Mouse (Mus musculus) layer of hippocampus, postnatal 14 days (tissue): ENCODE data around the gene Kctd5. TPM values are rescaled to one million over a fixed set of nuclear protein-coding genes. Genes with fewer than 3 reads are reported as not detected.
"Not testable (repeated sequence)": the region's sequence is repeated elsewhere in the genome, so short reads cannot be mapped to it uniquely, and the experiment has no call there.

Experiments used
- DNase-seq, 2 experiments: peaks; one replicate each; pipeline ENCODE4 v3.0.0; 2021 to 2022; ENCODE audit warnings: low spot score in 2 of 2, mixed read lengths in 1 of 2
- long read RNA-seq, 2 experiments: library from polyadenylated mRNA; stranded (forward); transcript quantifications; one replicate each; pipeline ENCODE4 v2.0.0; 2021
- total RNA-seq, 2 experiments: library from RNA; stranded (reverse); gene quantifications; 2 replicates each; pipeline ENCODE4 v1.2.3; 2021

Kctd5 gene
- total RNA-seq = 10 to 100 TPM; 53.0 to 53.8 TPM
- long read RNA-seq, experiment 1, transcript Kctd5-201 (6 exons, 2,443 nt) = major isoform, 135 of 146 reads
- long read RNA-seq, experiment 1, partial matches to known transcripts = 5 of 146 reads
- long read RNA-seq, experiment 1, other reads (novel, unspliced or antisense) = 6 of 146 reads
- long read RNA-seq, experiment 2, transcript Kctd5-201 (6 exons, 2,443 nt) = major isoform, 189 of 207 reads
- long read RNA-seq, experiment 2, partial matches to known transcripts = 2 of 207 reads
- long read RNA-seq, experiment 2, other reads (novel, unspliced or antisense) = 16 of 207 reads

DNA sequence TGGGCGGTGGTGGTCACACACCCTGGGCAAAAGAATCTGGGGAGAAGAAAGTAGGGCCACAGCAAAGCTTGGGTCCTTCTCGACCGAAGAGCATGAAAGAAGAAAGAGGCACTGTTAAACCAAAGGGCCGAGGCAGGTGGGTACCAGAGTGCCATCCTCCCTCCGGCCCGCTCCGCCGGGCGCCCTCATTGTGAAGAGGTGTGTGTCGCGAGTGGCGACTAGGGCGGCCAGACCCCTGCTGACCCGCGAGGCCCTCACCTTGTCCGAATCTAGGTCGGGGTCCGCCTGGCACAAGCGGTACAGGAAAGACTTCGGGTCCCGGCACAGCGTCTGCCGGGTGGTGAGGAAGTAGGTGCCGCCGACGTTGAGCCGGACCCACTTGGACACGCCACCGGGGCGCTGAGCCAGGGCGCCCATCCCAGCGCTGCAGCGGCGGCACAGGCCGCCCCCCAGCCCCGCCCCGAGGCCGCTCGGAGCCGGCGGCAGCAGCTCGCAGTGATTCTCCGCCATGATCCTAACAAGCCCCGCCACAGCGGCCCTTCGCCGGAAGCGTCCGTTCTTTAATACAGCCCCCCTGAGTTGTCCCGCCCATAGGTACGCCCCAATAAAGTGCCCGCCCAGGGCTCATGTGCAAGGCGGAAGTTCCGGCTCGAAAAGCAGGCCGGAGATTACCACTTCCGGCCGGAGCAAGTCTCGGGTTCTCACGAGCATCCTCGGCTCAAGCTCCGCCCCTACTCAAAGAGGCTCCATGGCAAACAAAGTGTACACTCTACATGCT lies at the start of gene Kctd5:
Gene Kctd5, minus strand, starts transcription at position 567 of the 778 bp plus-strand sequence.
- DNase-seq = peak; percentile 97

DNA sequence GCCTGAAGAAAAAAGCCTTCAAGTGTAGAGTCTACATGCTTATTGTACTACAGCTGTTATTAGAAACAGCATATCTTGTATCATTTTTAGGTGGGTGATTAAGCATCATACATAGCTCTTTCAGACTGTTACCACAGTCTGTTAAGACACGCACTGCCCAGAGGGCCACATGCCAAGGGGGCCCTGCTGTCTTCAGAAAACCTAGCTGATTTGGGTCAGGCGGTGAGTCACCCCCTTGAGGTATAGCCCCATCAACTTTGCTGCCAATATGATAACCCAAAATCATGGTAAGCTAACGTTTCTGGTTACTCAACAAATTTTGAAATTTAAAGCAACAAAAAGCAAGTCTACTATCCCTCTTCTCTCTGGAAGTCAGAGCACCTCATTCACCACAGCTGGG lies 46.2 kb upstream of the Kctd5 start:
- DNase-seq = no peak

DNA sequence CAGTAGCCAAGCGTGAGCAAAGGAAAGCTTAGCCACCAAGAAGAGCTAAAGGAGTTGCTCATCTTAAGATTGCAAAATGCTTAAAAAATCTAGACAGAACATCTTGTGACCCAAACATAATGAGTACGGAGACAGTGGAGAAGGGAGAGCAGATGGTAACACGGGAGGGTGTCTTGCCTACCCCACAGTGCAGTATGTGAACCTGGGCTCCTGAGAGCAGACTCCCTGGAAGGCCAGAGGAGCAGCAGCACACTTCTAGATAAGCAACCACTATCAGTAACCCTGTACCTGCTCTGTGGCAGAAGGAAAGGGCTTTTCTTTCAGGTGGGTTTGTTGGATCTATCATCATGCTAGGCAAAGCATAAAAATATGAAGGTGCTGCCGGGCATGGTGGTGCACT lies 39.7 kb upstream of the Kctd5 start:
- no peak for DNase-seq

DNA sequence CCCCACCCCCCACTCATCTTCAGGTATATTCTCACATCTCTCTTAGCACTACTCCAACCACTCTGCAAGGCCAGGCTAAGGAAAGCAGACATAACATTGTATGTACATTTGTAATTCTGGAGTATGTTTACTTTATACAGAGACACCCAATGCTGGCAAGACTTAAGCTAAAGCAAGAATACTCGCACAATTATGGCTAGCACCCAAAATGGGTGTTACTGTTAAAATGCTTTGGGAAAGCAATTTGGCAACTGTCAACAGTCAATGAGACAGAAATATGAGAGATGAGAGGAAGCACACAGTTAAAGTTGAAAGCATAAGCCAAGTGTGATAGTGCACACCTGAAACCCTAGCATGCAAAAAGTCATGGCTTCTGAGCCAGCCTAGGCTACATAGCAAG lies 38.0 kb upstream of the Kctd5 start:
- no peak for DNase-seq

DNA sequence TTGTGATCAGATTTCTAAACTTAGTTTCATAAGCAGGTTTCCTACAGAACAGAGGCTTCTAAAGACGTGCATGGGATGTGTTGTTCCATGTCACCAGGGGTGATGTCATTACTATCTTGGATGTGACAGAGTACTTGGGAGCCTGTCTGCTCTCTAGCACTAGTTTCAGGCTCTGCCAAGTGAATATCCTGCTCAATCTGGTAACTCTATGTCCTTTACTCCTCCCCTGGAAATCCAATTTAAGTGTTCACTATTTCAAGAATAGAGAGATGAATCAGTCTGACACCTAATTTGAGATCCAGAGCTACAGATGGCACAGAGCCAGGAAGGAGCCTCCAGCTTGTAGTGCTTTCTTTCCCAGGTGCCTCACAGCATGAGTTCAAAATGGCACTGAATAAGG lies 35.6 kb upstream of the Kctd5 start:
- DNase-seq = peak in 1 of 2 experiments; percentile 20

DNA sequence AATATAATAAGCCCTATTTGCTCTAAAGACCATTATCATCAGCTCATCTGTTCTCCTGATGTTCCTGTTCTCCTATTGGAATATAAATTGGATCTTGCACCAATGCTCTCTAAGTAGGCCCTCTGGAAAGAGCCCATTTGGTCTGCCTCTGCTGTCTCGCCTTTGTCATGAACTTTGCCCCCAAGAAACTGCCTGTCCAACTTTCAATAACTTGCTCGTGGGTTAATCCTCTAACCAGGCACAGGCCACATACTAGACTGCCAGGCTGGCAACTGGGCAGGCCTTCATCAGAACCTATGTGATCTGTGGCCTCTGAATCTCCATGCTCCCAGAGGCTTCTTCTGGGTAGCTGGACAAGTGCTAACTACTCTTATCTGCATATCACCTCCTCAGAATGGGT lies 31.8 kb upstream of the Kctd5 start:
- no peak for DNase-seq

DNA sequence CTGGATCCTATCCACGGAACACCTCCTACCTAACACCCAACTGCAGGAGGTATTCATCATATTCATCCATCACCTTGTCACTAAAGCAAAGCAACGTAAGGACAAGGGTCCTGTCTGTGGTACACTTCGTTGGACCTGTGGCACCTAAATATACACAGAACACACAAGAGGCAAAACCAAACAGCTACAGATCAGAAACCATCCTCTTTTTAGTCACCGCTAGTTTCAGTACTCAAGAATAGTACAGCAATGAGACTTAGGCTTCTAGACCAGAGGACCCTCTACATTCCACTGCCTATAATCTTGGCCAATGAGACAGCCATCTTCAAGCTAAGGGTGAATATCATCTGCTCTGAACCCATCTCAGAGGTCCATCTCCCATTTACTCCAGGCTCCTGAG lies 25.1 kb upstream of the Kctd5 start:
- no peak for DNase-seq

DNA sequence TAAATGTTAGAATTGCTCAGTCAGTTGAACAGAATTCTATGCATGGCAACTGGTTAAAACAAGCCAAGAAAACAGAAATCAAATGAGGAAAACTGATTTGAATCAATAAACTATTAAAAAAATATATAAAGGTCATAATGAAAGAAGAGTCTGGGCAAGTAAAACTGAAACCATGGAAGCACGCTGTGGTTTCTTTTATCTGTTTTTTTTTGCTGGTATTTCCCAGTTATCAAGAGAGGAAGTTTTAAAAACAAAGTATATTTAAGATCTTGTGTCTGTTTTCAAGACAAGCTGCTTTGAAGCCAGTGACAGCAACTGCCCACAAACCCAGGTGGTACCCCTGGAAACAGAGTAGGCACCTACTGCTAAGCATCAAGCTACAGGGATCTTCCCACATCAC lies 17.3 kb upstream of the Kctd5 start:
- no peak for DNase-seq

DNA sequence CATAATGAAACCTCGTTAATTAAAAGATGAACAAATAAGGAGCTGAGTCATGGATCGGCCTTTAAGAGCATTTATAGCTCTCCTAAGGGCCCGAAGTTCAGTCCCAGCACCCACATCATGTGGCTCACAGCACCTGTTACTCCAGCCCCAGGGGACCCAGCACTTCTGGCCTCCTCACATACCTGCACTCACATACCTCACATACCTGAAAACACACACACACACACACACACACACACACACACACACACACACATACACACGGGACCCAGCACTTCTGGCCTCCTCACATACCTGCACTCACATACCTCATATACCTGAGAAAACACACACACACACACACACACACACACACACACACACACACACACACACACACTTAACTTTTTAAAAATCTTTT lies 13.1 kb upstream of the Kctd5 start:
- DNase-seq = not testable (repeated sequence)

DNA sequence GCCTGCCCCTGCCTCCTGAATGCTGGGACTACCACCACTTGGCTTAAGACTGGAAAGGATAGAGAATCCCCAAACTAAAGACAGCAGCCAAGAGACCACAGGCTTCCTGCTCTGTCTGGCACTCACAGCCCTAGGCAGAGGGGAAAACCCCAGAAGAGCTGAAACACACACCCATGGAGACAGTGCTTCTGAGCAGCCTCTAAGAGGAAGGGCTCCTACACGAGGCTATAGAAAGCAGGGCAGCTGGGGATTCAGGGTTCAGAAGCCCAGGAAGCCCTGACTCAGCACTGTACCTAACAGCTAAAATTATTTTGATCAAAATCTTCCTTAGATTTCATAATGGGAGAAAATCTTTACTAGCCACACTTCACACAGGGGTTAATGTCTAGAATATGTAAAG lies 11.3 kb upstream of the Kctd5 start:
- no peak for DNase-seq

DNA sequence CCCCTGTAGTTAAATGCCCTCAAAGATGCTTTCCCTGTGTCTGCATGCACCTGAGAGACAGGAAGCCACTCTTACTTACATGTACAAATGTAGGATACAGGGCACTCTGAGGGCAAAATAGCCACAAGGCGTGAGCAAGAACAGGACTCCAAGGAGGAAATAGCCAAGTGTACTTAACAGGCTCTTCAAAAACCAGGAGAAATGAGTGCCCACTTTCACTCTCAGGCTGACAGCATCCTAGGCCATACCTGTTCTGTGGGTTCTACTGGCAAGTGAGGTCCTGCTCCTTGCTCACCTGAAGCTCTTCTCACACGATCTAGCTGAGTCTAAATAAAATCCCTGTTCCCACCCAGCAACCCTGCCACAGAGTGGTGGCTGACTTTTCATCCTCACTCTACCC lies 3.8 kb upstream of the Kctd5 start:
- no peak for DNase-seq

DNA sequence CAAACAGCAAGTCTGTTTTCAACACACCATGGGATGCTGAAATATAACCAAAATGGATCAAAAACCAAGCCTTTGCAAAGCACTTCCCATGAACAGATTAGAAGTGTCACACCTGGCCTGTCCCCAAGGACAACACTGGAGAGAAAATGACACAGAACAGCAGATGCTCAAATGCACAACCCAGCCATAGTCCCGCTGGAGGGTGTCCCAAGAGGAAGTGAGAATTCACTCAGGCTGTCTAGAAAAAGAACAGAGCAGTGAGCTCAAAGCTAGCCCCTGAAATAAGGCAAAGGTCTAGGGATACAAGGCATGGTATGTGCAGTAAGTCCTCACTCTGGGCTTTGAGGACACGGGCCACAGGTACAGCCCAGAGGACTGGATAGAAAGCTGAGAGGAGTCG lies 3.8 kb downstream of the Kctd5 start:
- DNase-seq = peak in 1 of 2 experiments; percentile 44

DNA sequence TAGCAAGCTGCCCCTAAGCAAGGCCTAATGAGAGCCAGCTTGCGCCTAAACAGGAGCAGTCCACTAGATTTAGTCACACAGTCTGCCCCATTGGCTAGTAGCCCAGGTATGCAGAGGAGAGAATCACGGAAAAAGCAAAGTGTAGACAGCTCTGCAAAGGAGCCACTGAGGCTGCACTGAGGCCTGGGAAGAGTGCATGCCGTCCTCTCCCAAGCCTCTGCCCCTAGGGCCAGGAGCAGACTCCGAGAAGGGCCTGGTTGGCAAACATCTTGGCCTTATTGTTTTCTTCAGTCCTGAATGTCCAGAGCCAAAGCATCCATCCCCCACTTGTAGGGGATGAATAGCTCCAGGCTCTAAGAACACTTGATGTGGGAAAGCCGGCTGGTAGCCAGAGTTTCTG lies 5.0 kb downstream of the Kctd5 start:
- peak in 1 of 2 experiments; percentile 79 for DNase-seq

DNA sequence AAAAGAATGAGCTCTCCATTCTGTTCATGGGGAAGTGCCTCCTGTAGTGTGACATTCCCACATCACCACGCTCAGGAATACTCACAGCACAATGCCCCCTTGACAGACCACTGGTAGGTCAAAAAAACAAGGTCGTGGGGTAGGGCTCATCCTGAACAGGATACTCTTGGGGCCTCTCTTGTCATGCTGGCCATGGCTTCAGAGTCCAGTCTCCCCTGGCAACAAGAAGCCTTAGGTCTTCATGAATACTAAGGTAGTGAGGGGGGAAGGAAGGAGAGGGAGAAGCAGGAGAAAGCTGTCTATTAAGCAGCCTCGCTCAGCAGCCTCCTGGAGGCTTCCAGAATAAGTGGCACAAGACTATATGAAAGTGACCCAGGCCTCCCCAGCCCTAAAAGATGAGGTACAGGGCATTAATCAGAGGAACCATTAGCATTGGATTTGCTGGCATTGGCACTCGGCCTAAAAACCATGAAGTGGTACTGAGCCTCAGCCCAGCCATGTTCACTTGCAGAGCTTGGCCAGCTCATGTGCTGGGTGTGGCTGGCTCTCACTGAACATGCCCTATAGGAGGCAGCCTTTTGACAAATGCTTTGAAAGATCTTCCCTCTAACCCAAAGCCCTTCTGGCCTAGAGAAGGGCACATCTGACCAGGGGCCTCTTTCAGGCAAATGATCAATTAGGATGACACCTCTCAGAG lies 10.7 kb downstream of the Kctd5 start:
- DNase-seq = no peak

DNA sequence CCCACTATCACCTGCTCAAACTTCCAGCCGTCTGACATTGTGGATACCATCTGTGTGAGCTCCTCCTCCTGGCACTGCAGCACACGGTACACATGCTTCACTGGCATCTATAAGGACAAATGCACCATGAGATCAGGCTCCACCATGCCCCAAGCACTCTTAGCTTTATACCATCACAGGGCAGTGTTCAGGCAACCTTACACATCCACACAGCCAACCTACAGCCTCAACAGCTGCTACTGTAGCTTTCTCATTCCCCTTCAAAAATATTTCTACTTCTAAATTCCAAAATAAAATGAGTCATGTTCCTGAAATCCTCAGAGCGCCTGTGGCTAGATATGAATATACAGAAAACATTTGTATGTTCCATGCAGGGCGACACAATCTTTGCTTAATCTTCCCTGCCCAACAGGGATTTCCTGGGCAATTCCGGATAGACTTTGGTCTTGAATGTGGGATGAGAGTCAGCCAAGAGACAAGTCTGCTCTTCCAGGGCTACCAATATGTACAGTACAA lies 15.5 kb downstream of the Kctd5 start:
- no peak for DNase-seq

DNA sequence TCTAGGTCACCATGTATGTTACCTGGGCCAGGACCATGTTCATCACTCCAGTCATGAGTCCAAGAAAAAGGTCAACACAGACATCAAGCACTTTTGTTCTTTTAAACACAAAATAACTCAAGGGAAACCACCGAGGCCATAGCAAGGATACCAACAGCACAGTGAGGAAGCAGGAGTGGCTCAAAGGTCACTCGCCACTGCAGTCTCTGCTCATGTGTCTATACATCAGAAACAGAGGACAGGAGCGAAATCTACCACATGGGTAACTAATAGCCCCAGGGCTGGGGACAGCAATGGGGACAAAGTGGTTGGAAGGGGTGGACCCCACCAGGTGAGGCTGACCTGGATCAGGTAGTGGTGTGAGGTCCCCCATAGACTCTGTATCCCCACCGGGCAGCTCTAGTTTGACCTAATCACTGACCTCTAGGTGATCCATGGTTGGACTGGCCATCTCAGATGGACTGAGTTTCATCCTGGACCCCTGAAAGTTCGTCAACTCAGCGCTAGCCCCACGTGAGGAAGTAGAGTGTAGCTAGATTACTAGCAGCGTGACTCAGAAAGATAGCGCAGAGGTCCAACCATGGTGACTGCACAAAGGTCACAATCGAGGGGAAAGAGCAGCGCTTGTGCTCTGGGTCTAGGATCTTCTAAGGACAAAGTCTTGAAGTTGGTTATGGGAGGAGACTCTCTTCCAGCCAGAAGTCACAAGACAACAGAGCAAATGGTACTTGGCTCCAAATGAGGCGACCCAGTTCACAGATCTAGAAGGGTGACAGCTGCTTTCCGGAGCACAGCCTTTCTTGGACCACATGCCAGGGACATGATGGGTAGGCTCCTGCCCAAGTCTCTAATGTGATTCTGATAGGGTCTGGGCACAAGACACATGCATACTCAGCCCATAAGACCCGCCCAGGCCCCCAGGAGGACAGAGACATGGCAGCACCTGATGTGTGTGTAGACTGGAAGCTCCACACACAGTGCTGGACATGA lies 16.4 kb downstream of the Kctd5 start:
- DNase-seq = no peak

DNA sequence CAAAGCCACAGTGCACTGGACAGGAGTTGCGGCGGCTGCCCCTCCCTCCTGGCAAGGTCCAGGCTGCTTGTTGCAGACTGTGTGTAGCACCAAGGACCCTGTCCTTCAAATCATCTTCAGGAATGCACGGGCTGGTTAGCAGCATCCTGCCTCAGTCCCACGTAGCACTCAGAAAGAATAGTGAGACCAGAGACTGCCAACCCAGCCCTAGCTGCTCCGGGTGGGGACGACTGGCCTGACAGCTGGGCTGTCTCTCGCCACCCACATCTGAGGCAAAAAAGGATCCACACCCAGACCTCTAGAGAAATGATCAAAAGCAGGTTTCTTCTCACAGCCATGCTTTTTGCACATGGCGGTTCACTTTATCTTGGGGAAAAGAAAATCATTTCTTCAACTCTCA lies 24.3 kb downstream of the Kctd5 start:
- DNase-seq = no peak

DNA sequence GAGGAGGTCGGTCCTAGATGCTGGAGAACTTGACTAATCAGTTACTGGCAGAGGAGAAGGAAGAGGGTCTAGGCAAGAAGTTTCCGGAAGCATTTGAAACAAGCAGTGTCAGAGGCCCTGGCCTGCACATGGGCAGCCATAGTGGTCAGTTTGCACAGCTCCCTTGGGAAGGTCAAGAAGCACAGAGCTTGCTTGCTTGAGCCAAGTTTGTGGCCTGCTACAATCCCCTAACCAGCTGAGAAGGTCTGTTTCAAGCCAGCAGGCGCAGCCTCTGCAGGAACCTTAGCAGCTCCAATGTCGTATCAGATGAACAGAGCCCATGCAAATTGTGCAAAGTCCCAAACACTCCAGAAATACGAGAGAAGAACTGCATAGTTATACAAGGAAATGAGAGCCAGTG lies 25.2 kb downstream of the Kctd5 start:
- DNase-seq = no peak

DNA sequence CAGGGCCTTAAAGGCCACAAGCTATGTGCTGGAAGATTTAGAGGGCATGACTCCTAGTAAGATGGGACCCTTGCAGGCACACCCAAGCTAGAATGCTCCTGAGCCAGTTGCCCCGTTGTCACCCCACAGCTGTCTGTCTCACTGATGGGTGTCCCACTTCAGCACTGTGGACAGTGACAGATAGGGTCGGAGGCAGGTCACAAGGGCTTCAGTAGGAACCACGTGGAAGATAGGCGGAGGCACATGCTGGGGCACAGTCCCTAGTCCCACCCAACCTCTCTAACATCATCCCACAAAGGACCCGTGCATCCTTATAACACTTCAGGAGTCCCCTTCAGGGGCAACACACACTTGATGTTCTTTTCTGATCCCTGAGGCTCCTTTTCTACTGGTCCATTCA lies 27.3 kb downstream of the Kctd5 start:
- no peak for DNase-seq

DNA sequence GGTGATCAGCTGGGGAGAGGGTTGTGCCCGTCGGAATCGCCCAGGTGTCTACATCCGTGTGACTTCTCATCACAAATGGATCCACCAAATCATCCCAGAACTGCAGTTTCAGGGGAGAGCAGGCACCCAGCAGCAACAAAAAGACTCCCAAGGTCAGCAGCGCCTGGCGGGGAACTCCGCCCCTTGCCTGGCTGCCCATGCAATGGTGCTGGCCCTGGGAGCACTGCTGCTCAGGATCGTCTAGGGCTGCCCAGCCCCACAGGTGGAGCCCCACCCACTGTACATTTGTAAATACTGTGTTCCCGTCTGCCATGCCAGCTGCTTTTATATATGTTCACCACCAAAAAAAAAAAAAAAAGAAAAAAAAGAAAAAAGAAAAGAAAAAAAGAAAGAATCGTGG lies 27.7 kb downstream of the Kctd5 start:
- no peak for DNase-seq

DNA sequence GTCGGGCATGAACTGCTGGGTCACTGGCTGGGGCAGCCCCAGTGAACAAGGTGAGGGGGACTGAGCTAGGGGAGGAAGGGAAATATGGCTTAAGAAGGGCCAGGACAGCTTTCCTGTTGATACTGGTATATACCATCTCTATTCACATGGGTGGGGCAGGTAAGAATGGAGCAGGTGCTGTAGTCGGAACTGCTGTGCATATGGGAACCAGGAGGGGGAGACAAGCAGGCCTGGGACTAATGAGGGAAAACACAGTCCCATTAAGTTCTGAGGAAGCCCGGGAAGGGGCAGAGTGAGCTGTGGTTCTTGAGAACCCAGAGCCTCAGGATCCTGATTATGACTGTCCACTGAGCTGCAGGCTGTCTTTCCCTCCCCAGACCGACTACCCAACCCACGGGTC lies 28.8 kb downstream of the Kctd5 start:
- DNase-seq = no peak
